Mouse (Mus musculus): ENCODE measurements around the gene Phrf1. TPM values are rescaled to one million over a fixed set of nuclear protein-coding genes. Genes with fewer than 3 reads are reported as not detected.
A peak's percentile ranks its signal among the peaks of the same experiment; 100 is the strongest.

Phrf1 gene
- polyA plus RNA-seq, 1 experiment from 2014 or later, result 77.1 TPM

MicroRNAs encoded within 50 kb of the gene (microRNA counts, 519-probe panel; counts per million panel counts)
- 3,769 counts per million, percentile 55 among the panel's probes with 10 or more counts for microRNA mmu-miR-210

Small RNA genes lying within 50 kb of the gene (microRNA-seq; reads per million reads assigned to microRNA genes)
- gene Mir210, result 368 reads per million, percentile 65 among the genes with 10 or more reads in this experiment

Other genes with a start within 250 kb of the Phrf1 start
- 29.0 and 29.1 TPM in 2 replicates for gene Ifitm3, start 218.0 kb upstream of the Phrf1 start, polyA plus RNA-seq (2015; fragmentation: Nextera tagmentation; extraction: Ambion mirVana)
- 0.53 TPM in 2 replicates for gene Ifitm6, start 210.9 kb upstream of the Phrf1 start, polyA plus RNA-seq (2015; fragmentation: Nextera tagmentation; extraction: Ambion mirVana)
- not detected in 2 replicates for gene Gm17387, start 199.7 kb upstream of the Phrf1 start, polyA plus RNA-seq (2015; fragmentation: Nextera tagmentation; extraction: Ambion mirVana)
- gene B4galnt4, start 167.7 kb upstream of the Phrf1 start, polyA plus RNA-seq (2015; fragmentation: Nextera tagmentation; extraction: Ambion mirVana), result 44.8 and 47.2 TPM in 2 replicates
- gene Pkp3, start 150.6 kb upstream of the Phrf1 start, polyA plus RNA-seq (2015; fragmentation: Nextera tagmentation; extraction: Ambion mirVana), result 0.27 and 0.32 TPM in 2 replicates
- gene Sigirr, start 128.2 kb upstream of the Phrf1 start, polyA plus RNA-seq (2015; fragmentation: Nextera tagmentation; extraction: Ambion mirVana), result 1.7 and 2.9 TPM in 2 replicates
- 0.09 TPM in 1 of 2 replicates, not detected in the other for gene Ano9, start 111.0 kb upstream of the Phrf1 start, polyA plus RNA-seq (2015; fragmentation: Nextera tagmentation; extraction: Ambion mirVana)
- gene Ptdss2, start 106.4 kb upstream of the Phrf1 start, polyA plus RNA-seq (2015; fragmentation: Nextera tagmentation; extraction: Ambion mirVana), result 79.8 and 83.6 TPM in 2 replicates
- 51.1 and 53.5 TPM in 2 replicates for gene Rnh1, start 55.9 kb upstream of the Phrf1 start, polyA plus RNA-seq (2015; fragmentation: Nextera tagmentation; extraction: Ambion mirVana)
- gene Hras, start 34.8 kb upstream of the Phrf1 start, polyA plus RNA-seq (2015; fragmentation: Nextera tagmentation; extraction: Ambion mirVana), result 109 and 118 TPM in 2 replicates
- 10.3 and 11.2 TPM in 2 replicates for gene Lrrc56, start 34.6 kb upstream of the Phrf1 start, polyA plus RNA-seq (2015; fragmentation: Nextera tagmentation; extraction: Ambion mirVana)
- 1.2 and 1.8 TPM in 2 replicates for gene Lmntd2, start 14.7 kb upstream of the Phrf1 start, polyA plus RNA-seq (2015; fragmentation: Nextera tagmentation; extraction: Ambion mirVana)
- gene Rassf7, start 12.9 kb upstream of the Phrf1 start, polyA plus RNA-seq (2015; fragmentation: Nextera tagmentation; extraction: Ambion mirVana), result 27.4 and 32.9 TPM in 2 replicates
- gene Irf7, start 37.7 kb downstream of the Phrf1 start, polyA plus RNA-seq (2015; fragmentation: Nextera tagmentation; extraction: Ambion mirVana), result 1.2 and 1.3 TPM in 2 replicates
- not detected in 2 replicates for gene Cdhr5, start 48.0 kb downstream of the Phrf1 start, polyA plus RNA-seq (2015; fragmentation: Nextera tagmentation; extraction: Ambion mirVana)
- gene Sct, start 50.3 kb downstream of the Phrf1 start, polyA plus RNA-seq (2015; fragmentation: Nextera tagmentation; extraction: Ambion mirVana), result 1.5 and 3.2 TPM in 2 replicates
- 0.68 and 0.70 TPM in 2 replicates for gene Drd4, start 63.2 kb downstream of the Phrf1 start, polyA plus RNA-seq (2015; fragmentation: Nextera tagmentation; extraction: Ambion mirVana)
- 138 and 157 TPM in 2 replicates for gene Deaf1, start 98.9 kb downstream of the Phrf1 start, polyA plus RNA-seq (2015; fragmentation: Nextera tagmentation; extraction: Ambion mirVana)
- 67.7 and 74.7 TPM in 2 replicates for gene Tmem80, start 99.0 kb downstream of the Phrf1 start, polyA plus RNA-seq (2015; fragmentation: Nextera tagmentation; extraction: Ambion mirVana)
- gene Eps8l2, start 110.1 kb downstream of the Phrf1 start, polyA plus RNA-seq (2015; fragmentation: Nextera tagmentation; extraction: Ambion mirVana), result 0.65 and 1.4 TPM in 2 replicates
- gene Taldo1, start 163.4 kb downstream of the Phrf1 start, polyA plus RNA-seq (2015; fragmentation: Nextera tagmentation; extraction: Ambion mirVana), result 333 and 346 TPM in 2 replicates
- gene Gatd1, start 185.4 kb downstream of the Phrf1 start, polyA plus RNA-seq (2015; fragmentation: Nextera tagmentation; extraction: Ambion mirVana), result 57.4 and 58.5 TPM in 2 replicates
- gene Cend1, start 200.7 kb downstream of the Phrf1 start, polyA plus RNA-seq (2015; fragmentation: Nextera tagmentation; extraction: Ambion mirVana), result 68.3 and 73.4 TPM in 2 replicates
- gene Slc25a22, start 209.1 kb downstream of the Phrf1 start, polyA plus RNA-seq (2015; fragmentation: Nextera tagmentation; extraction: Ambion mirVana), result 71.3 and 76.3 TPM in 2 replicates
- gene Pidd1, start 215.2 kb downstream of the Phrf1 start, polyA plus RNA-seq (2015; fragmentation: Nextera tagmentation; extraction: Ambion mirVana), result 4.9 and 5.7 TPM in 2 replicates
- 771 and 809 TPM in 2 replicates for gene Rplp2, start 218.6 kb downstream of the Phrf1 start, polyA plus RNA-seq (2015; fragmentation: Nextera tagmentation; extraction: Ambion mirVana)
- 18.7 TPM in 2 replicates for gene Pnpla2, start 226.4 kb downstream of the Phrf1 start, polyA plus RNA-seq (2015; fragmentation: Nextera tagmentation; extraction: Ambion mirVana)
- gene Cracr2b, start 232.3 kb downstream of the Phrf1 start, polyA plus RNA-seq (2015; fragmentation: Nextera tagmentation; extraction: Ambion mirVana), result 6.9 and 7.2 TPM in 2 replicates
- gene Cd151, start 238.6 kb downstream of the Phrf1 start, polyA plus RNA-seq (2015; fragmentation: Nextera tagmentation; extraction: Ambion mirVana), result 18.4 and 19.3 TPM in 2 replicates
- 86.5 and 88.1 TPM in 2 replicates for gene Polr2l, start 246.3 kb downstream of the Phrf1 start, polyA plus RNA-seq (2015; fragmentation: Nextera tagmentation; extraction: Ambion mirVana)
- gene Tspan4, start 246.5 kb downstream of the Phrf1 start, polyA plus RNA-seq (2015; fragmentation: Nextera tagmentation; extraction: Ambion mirVana), result 34.1 and 35.5 TPM in 2 replicates

Measured in hindbrain, embryonic 13.5 days (tissue).